Mouse (Mus musculus): ENCODE measurements around the gene Ifna15.

- TF ChIP-seq POLR2A (IDR thresholded peaks at IDR 0.05; ENCODE audit: insufficient read depth, low read depth, low read length) (no peak), CTCF (IDR thresholded peaks at IDR 0.05; ENCODE audit: insufficient read depth, low read depth, low read length) (no peak)
Observed at GRCm38 (mm10) chr4:88515250-88515649, 42.8 kb downstream of the Ifna15 start.

Measured in olfactory bulb, adult 2 months (tissue).